20 mouse cellular contexts compared by ENCODE assay signal in the genomic region with DNA sequence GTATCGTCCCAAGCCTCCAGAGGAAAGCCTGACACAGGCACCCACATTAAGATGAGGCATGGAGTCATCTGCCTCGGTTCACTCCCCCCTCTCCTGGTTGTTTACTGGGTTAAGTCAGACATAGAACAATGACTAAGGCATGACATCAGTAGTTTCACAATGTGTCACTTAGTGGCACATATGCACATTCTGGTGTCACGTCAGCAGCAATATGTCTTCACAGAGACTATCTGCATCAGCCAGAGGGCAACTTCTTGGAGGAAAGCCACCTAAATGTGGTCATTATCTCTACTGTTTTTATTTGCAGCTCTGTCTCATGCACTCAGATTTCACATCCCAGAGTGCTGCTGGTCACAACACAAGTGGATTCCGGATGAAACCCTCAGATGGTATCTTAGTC.
A peak's percentile ranks its signal among the peaks of the same experiment; 100 is the strongest.
DNase-seq lines count a peak whose midpoint lies in the region; ATAC-seq and TF ChIP-seq lines count a peak whose summit lies in the region.
"Had no signal": no experiment of that assay in that cellular context is flagged by ENCODE, and none has a peak within 500 bp of the region (broad histone marks: within the 10 kb centered on the region; RNA-seq: fewer than 3 reads in every experiment).

No protein-coding gene starts in this region.

- peak overlapping the region; percentile 4 for H3K4me2 ChIP-seq in myocyte (ENCODE audit: low read depth)
- H3K4me2 ChIP-seq: embryonic facial prominence, embryonic 12.5 days; forebrain, embryonic 15.5 days; heart, embryonic 11.5 days; heart, embryonic 15.5 days; hindbrain, embryonic 13.5 days had no signal

- H3K4me3 ChIP-seq in C2C12 (ENCODE audit: insufficient read depth, poor library complexity, severe bottlenecking) = no peak overlapping the region
- H3K4me3 ChIP-seq in myocyte = no peak overlapping the region
- H3K4me3 ChIP-seq: embryonic facial prominence, embryonic 12.5 days; forebrain, embryonic 15.5 days; heart, adult 2 months; heart, embryonic 15.5 days; hindbrain, embryonic 13.5 days had no signal

- peak; percentile 22 for DNase-seq in 3T3-L1 (ENCODE audit: low read depth, low spot score)
- DNase-seq in kidney, postnatal 36 days = no peak
- no peak for DNase-seq in Muller cell, postnatal 12 days (ENCODE audit: inconsistent ontology term)
- DNase-seq: adrenal gland, postnatal 14 days; B cell, adult 2 months; cerebellum, adult 2 months; cerebellum, postnatal 10 days; gastrocnemius, postnatal 14 days; heart, adult 2 months; heart, postnatal 14 days had no signal

- no peaks in the 10 kb centered on the region for H3K36me3 ChIP-seq in C2C12 (ENCODE audit: control insufficient read depth, insufficient read depth)
- no peaks in the 10 kb centered on the region for H3K36me3 ChIP-seq in myocyte (ENCODE audit: control insufficient read depth, insufficient read depth)
- H3K36me3 ChIP-seq: embryonic facial prominence, embryonic 12.5 days; forebrain, embryonic 15.5 days; heart, embryonic 15.5 days; hindbrain, embryonic 13.5 days had no signal

- H3K27me3 ChIP-seq in C2C12 (ENCODE audit: control insufficient read depth, insufficient read depth, insufficient read length) (peaks cover 3% of the 10 kb centered on the region), myocyte (ENCODE audit: control insufficient read depth, insufficient read depth, insufficient read length) (peaks cover 9% of the 10 kb centered on the region)
- H3K27me3 ChIP-seq: embryonic facial prominence, embryonic 12.5 days; forebrain, embryonic 15.5 days; heart, embryonic 15.5 days had no signal

- no peaks in the 10 kb centered on the region for H3K79me3 ChIP-seq in C2C12 (ENCODE audit: low read depth)

- peak; percentile 39; the same call in 1 of the 2 replicates for ATAC-seq in common myeloid progenitor, adult 5-6 weeks (replicated peaks; ENCODE audit: low read depth, poor library complexity, severe bottlenecking)
- ATAC-seq: forebrain, embryonic 15.5 days; inflammation-experienced regulatory T-cells, adult 6 months; intestine, postnatal 0 days had no signal

- no peaks in the 10 kb centered on the region for H3K79me2 ChIP-seq in C2C12 (ENCODE audit: control insufficient read depth, insufficient read depth)
- H3K79me2 ChIP-seq in myocyte (ENCODE audit: control insufficient read depth, insufficient read depth) = no peaks in the 10 kb centered on the region

- TF ChIP-seq CTCF in C2C12 (IDR thresholded peaks at IDR 0.05; ENCODE audit: control insufficient read depth, insufficient read depth, insufficient read length) = no peak

- H3ac ChIP-seq in C2C12 (ENCODE audit: control insufficient read depth, insufficient read length, low read depth) = no peak overlapping the region
- no peak overlapping the region for H3ac ChIP-seq in myocyte (ENCODE audit: control insufficient read depth, insufficient read length)

- no peak for TF ChIP-seq POLR2A in myocyte (IDR thresholded peaks at IDR 0.05; ENCODE audit: insufficient read length, low read depth)

TF ChIP-seq in C2C12, 6 proteins besides CTCF, POLR2A, EP300 and RAD21:
- TF ChIP-seq CEBPB (IDR thresholded peaks at IDR 0.05; ENCODE audit: low read depth) = peak; percentile 76
- no peak for TF ChIP-seq FOSL1 (IDR thresholded peaks at IDR 0.05; ENCODE audit: insufficient read depth, low read length, poor library complexity, severe bottlenecking)
- TF ChIP-seq MYOD1 (IDR thresholded peaks at IDR 0.05; ENCODE audit: control insufficient read depth, insufficient read length, low read depth) = peak; percentile 37
- TF ChIP-seq MAX (IDR thresholded peaks at IDR 0.05) = no peak
TF ChIP-seq in C2C12: peak in this region for 2.

TF ChIP-seq in myocyte, 11 proteins besides CTCF, POLR2A, EP300 and RAD21:
- TF ChIP-seq TCF12 (IDR thresholded peaks at IDR 0.05; ENCODE audit: insufficient read depth, poor library complexity, severe bottlenecking) (no peak), CEBPB (IDR thresholded peaks at IDR 0.05; ENCODE audit: insufficient read depth, poor library complexity, severe bottlenecking) (0 out of 2 replicates have a peak, but pooled peaks have one; percentile 53)
